Mouse (Mus musculus) frontal cortex, postnatal 14 days (tissue): ENCODE results near the gene Supt20.
A peak's percentile ranks its signal among the peaks of the same experiment; 100 is the strongest.

Experiments used
- DNase-seq, 2 experiments: peaks; one replicate each; pipeline ENCODE4 v3.0.0; 2022; ENCODE audit warnings: low spot score in 2 of 2

The Supt20 gene

DNA sequence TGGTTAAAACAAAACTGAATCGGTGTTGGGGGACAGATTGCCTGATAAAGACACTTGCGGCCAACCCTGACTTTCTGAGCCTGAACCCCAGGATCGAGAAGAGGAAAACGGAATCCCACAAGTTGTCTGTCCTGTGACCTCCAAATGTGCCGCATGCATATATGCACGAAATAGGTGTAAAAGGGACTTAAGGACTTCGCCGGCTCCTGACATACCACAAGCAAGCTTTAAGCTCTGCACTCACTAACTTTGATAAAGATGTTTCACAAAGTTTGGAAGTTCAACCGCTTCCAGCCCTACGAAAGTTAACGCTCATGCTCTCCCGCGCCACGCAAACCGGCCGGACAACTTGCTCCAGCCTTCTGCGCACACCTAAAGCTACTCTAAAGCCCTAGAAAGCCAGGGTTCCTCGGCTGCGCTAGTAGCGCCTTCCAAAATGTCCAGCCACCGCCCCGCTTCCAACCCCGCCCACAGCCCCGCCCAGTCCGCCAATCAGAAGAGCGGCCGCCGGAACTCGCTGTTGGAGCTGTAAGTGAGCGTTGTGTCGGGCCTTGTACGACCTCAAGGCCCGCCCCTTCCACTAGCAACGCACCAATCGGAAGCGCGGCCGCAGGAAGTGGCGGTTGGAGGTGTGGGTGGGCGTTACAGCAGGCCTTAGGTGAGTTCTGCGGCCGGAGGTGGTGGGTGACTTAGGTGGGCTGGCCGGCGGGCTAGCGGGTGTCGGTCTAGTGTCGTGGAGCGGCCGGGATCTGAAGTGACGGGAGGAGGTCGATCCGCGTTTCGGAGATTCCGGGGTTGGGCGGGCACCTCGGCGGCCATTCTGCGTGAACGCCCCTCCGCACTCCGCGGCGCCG is at the start of gene Supt20:
Gene Supt20, plus strand, starts transcription at position 606 of the 854 bp plus-strand sequence.
- DNase-seq, result peak; percentile 85 to 87

DNA sequence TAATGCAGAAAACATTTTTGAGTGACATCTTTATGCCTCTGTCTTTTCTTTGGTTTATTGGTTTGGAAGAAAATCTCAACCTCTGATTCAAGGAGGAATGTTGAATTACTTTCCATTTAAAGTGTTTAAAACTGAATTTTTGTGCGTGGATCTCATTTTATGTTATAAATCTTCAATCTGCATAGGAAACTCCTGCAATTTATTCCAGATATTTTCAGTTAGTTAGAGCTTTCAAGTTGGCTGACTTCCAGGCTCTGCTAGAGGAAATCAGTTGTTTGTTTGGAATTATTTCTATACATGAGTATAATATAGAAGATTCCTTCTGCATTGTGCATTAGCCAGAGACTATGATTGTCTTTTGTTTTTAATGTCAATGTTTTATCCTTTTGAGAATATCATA is 49.8 kb upstream of the Supt20 start:
- DNase-seq, result no peak

DNA sequence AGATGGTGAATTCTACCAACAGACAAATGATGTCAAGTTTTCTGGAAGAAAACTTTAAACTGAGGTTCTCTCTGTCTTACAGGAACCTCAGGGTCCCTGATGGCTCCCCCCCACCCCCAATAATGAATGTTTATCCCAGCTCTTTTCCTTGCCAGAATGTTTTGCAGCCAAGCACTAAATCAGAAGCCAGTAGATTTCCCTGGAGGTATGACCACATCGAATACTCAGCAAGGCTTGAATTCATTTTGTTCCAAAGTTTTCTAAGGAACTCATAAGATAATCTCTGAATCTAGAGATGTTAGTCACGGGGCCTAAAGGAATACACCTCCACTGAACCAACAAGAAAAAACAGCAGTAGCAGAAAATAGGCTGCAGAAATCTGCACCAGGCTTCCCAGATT is 45.0 kb upstream of the Supt20 start:
- DNase-seq, result no peak

DNA sequence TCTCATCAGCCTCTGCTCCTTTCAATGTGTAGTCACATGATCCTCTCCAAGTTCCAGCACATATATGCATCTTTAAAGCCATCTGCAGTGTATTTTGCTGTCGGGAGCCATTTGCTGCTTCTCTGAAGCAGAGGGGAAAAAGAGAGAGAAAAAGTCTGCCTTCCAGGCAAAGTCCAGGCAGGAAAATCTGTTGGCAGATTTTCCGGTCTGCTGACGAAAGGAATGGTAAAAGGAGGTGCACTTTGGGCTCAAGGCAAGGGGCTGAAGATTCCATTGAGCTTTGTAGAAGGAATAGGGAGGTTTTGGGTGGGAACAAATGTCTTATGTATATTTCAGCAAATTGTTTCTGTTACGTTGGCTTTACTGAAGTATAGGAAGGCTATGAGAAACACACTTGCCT is 41.0 kb upstream of the Supt20 start:
- DNase-seq, result no peak

- DNase-seq, result no peak
These were observed 38.4 kb upstream of the Supt20 start for GRCm38 (mm10) chr3:54654169-54654568.

GRCm38 (mm10) chr3:54657090-54657489 is 35.5 kb upstream of the Supt20 start:
- no peak for DNase-seq

- no peak for DNase-seq
These were observed 34.5 kb upstream of the Supt20 start for GRCm38 (mm10) chr3:54657888-54658626.

GRCm38 (mm10) chr3:54659736-54660135 is 32.9 kb upstream of the Supt20 start:
- no peak for DNase-seq

- no peak for DNase-seq
These were observed 30.2 kb upstream of the Supt20 start for GRCm38 (mm10) chr3:54662411-54662810.

- DNase-seq, result no peak
These were observed 24.5 kb upstream of the Supt20 start for GRCm38 (mm10) chr3:54668141-54668540.

GRCm38 (mm10) chr3:54668722-54669121 is 23.9 kb upstream of the Supt20 start:
- DNase-seq, result no peak

DNA sequence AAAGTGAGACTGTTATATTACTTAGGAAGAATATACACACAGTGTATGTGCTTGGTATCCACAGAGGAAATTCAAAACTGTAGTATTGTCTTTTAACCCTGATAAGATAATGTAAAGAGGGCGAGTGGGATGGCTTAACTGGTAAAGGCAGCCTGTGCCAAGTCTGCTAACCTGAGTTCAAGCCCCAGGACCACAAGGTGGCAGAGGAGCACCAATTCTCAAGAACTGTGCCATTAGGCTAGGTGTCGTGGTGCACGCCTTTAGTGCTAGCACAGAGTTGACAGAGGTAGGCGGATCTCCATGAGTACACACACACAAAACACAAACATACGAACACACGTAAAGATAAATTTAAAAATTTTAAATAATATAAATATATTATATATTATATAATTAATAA is 23.0 kb upstream of the Supt20 start:
- no peak for DNase-seq

DNA sequence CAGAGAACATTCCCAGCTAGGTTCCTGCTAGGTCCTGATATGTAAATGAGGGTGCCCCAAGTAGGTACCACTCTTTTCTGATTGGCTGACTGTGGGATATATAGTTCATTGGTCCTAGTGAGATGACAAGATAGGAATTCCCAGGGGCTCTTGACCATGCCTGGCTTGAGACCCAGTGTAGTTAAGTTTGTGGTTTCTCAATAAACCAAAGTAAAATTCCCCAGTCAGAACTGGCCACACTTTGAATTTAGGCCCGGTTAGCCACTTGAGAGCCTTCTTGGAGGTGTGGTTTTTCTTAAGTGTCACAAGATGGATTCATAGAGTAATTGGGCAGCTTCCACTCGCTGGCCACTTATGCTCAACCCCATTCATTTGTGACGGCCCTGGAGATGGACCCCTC is 20.5 kb upstream of the Supt20 start:
- DNase-seq, result no peak

GRCm38 (mm10) chr3:54672557-54673529 is 19.8 kb upstream of the Supt20 start:
- peak in 1 of 2 experiments; percentile 53 for DNase-seq

DNA sequence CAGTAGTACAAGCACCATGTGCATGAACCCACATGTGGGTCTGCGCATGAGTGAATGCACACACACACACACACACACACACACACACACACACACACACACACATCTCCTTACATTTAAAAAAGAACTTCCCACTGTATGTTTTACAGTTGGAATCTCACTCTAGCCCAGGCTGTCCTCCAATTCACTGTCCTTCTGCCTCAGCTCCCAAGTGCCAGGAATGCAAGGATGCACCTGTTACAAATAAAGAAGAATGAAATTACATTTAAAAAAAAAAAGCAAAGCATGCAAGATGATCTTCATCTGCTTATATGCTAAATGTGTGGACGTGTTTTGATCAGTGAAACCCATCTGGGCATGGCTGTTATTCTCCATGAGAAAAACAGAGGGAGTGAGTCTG is 15.8 kb upstream of the Supt20 start:
- no peak for DNase-seq

GRCm38 (mm10) chr3:54681310-54682204 is 11.1 kb upstream of the Supt20 start:
- no peak for DNase-seq

GRCm38 (mm10) chr3:54685202-54685601 is 7.4 kb upstream of the Supt20 start:
- no peak for DNase-seq

GRCm38 (mm10) chr3:54687245-54687644 is 5.4 kb upstream of the Supt20 start:
- no peak for DNase-seq

DNA sequence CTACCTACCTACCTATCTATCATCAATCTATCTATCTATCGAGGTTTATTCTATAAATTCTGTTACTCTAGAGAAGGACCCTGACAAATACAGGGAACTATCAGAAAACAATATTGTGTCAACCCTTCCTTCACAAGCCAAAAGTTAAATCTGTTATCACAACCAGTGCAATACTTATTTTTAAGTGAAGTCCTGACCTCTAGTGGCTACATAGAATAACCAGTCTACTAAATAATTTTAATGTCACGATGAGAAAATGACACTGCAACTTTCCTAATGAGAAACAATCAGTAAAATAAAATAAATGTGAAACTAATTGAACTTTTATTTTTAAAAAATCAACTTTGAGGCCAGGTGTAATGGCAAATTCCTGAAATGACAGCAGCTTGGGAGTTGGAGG is 3.5 kb upstream of the Supt20 start:
- DNase-seq, result no peak

DNA sequence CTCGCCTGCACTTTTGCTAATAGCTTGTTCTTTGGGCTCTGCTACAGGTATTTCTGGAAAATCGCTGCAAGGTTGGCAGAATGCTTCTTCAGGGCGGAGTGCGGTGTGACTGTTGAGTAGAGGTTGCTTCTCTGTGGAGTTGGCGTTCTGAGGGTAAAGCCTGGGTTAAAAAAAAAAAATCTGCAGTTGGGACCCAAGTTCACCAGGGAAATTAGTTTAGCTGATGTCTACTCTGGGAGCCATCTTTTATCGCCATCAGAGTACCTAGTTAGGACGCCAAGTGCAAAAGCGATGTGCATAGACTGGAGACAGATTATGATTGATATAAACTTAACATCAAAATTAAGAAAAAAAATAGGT is 429 bp downstream of the Supt20 start:
- DNase-seq, result no peak

DNA sequence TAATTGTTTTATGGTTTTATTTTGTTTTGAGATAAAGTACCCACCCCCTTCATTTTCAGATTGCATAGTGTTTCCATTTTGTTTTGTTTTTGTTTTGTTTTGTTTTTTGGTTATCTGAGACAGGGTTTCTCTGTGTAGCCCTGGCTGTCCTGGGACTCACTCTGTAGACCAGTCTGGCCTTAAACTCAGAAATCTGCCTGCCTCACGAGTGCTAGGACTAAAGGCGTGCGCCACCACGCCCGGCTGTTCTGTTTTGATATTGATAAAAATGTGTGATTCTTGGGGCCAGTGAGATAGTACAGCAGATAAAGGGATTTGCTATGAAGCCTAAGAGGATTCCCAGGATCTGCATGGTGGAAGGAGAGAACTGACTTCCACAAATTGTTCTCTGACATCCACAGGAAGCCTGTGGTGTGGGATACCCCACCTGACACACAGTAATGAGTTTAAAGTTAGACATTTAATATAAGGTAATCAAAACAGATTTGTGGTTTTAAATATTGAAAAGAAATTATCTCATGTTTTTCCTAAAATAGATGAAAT is 7.2 kb downstream of the Supt20 start:
- DNase-seq, result no peak
